ENCODE assay signal across 7 mouse cellular contexts in the genomic region with DNA sequence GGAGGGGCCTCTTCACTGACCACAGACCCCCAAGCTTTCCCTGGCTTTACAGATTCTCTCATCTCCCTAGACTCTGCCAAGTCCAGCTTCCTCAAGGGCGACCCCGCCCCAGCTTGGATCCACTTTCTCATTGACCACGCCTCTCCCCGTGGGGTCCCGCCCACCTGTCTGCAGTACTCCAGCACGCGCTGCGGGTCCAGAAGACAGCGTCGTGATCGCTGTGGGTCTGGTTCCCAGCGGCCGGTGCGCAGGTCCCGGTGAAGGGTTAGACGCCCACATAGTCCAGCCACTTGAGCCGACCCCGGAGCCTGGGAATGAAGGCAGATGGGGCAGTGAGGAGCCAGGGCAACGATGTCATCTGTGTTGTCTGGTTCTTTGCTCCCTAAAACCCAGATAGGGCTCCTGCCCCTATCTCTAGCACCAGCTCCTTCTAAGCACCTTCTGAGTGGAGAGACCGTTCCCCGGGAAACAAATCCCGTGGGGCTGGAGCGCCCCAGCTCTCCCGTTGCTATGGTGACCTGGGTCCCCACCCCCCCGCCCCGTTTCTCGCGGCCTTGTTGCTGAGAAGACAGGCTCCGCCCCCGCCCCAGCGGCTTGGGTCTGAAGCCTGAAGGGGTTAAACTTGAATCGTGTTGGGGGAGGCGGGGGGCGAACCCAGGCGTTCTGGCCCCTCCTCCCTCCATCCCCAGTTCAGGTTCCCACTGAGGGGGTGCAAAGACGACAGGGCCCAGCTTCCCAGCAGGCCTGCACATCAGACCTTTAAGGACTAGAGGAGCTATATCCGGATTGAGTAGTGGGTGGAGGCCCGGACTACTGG. TPM values are rescaled to one million over a fixed set of nuclear protein-coding genes. Genes with fewer than 3 reads are reported as not detected.
A peak's percentile ranks its signal among the peaks of the same experiment; 100 is the strongest.
DNase-seq lines count a peak whose midpoint lies in the region; ATAC-seq and TF ChIP-seq lines count a peak whose summit lies in the region.

No protein-coding gene starts in this region.

- TF ChIP-seq POLR2A in limb, embryonic 14.5 days (IDR thresholded peaks at IDR 0.05; ENCODE audit: borderline replicate concordance, extremely low read depth, insufficient read depth, insufficient read length) = no peak

- peak overlapping the region; percentile 85 for H3K4me3 ChIP-seq in E14TG2a.4 (replicated peaks; ENCODE audit: low read length)
- H3K4me3 ChIP-seq in embryonic facial prominence, embryonic 15.5 days (replicated peaks) = peak overlapping the region; percentile 69
- H3K4me3 ChIP-seq in hindbrain, postnatal 0 days (ENCODE audit: low read length) = peak overlapping the region; percentile 78
- peak overlapping the region; percentile 67 for H3K4me3 ChIP-seq in limb, embryonic 14.5 days (replicated peaks; ENCODE audit: low read length)
- H3K4me3 ChIP-seq in neural tube, embryonic 13.5 days = peak overlapping the region; percentile 86

- under 1% methylated on average over 38 of the region's 38 CpGs for WGBS in embryonic facial prominence, embryonic 15.5 days
- WGBS in hindbrain, postnatal 0 days = under 1% methylated on average over 36 of the region's 38 CpGs
- WGBS in limb, embryonic 14.5 days = 2% methylated on average over 38 of the region's 38 CpGs
- under 1% methylated on average over 38 of the region's 38 CpGs for WGBS in neural tube, embryonic 13.5 days

- peaks cover 59% of the 10 kb centered on the region for H3K4me1 ChIP-seq in E14TG2a.4 (replicated peaks; ENCODE audit: low read depth, low read length)
- peaks cover 16% of the 10 kb centered on the region for H3K4me1 ChIP-seq in embryonic facial prominence, embryonic 15.5 days
- H3K4me1 ChIP-seq in hindbrain, postnatal 0 days (ENCODE audit: insufficient read depth, low read length) = no peaks in the 10 kb centered on the region
- H3K4me1 ChIP-seq in limb, embryonic 14.5 days (ENCODE audit: control insufficient read depth, insufficient read depth, low read length) = peaks cover 7% of the 10 kb centered on the region; the same call in 1 of the 2 replicates
- peaks cover 44% of the 10 kb centered on the region for H3K4me1 ChIP-seq in neural tube, embryonic 13.5 days (replicated peaks)

- TF ChIP-seq CTCF in E14TG2a.4 (conservative IDR thresholded peaks at IDR 0.05; ENCODE audit: low read length) = no peak
- TF ChIP-seq CTCF in hindbrain, postnatal 0 days (IDR thresholded peaks at IDR 0.05; ENCODE audit: low read depth) = no peak

- ATAC-seq in embryonic facial prominence, embryonic 15.5 days (ENCODE audit: insufficient number of reproducible peaks, low FRiP score, low TSS enrichment, low read depth) = 0 out of 2 replicates have a peak, but pooled peaks have one; percentile 20
- ATAC-seq in hindbrain, postnatal 0 days = peak; percentile 72
- peak; percentile 42; the same call in 1 of the 2 replicates for ATAC-seq in limb, embryonic 14.5 days (ENCODE audit: low FRiP score, low read depth)
- ATAC-seq in neural tube, embryonic 13.5 days (ENCODE audit: low read depth) = peak; percentile 56

- H3K27me3 ChIP-seq in E14TG2a.4 (ENCODE audit: insufficient read depth, low read length) = no peaks in the 10 kb centered on the region
- no peaks in the 10 kb centered on the region for H3K27me3 ChIP-seq in embryonic facial prominence, embryonic 15.5 days
- H3K27me3 ChIP-seq in hindbrain, postnatal 0 days (ENCODE audit: insufficient read depth, low read length) = no peaks in the 10 kb centered on the region
- H3K27me3 ChIP-seq in limb, embryonic 14.5 days (ENCODE audit: control insufficient read depth, insufficient read depth, low read length) = no peaks in the 10 kb centered on the region
- no peaks in the 10 kb centered on the region for H3K27me3 ChIP-seq in neural tube, embryonic 13.5 days

- H3K9me3 ChIP-seq in E14TG2a.4 (ENCODE audit: low read length) = peaks cover 28% of the 10 kb centered on the region
- no peaks in the 10 kb centered on the region for H3K9me3 ChIP-seq in embryonic facial prominence, embryonic 15.5 days (replicated peaks)
- no peaks in the 10 kb centered on the region for H3K9me3 ChIP-seq in hindbrain, postnatal 0 days (ENCODE audit: low read length)
- H3K9me3 ChIP-seq in limb, embryonic 14.5 days (ENCODE audit: control insufficient read depth, low read length) = no peaks in the 10 kb centered on the region
- H3K9me3 ChIP-seq in neural tube, embryonic 13.5 days = no peaks in the 10 kb centered on the region

- peak; percentile 28 for DNase-seq in T-cell, adult 2 months (ENCODE audit: low spot score)
- DNase-seq in hindbrain, postnatal 0 days (ENCODE audit: low spot score) = peak; percentile 93
- DNase-seq in limb, embryonic 14.5 days (ENCODE audit: low spot score) = peak; percentile 35
- no peak for DNase-seq in Muller cell, postnatal 12 days (ENCODE audit: inconsistent ontology term)

- H3K27ac ChIP-seq in embryonic facial prominence, embryonic 15.5 days (replicated peaks) = no peak overlapping the region; the same call in 1 of the 2 replicates
- H3K27ac ChIP-seq in hindbrain, postnatal 0 days = peak overlapping the region; percentile 97
- 0 out of 2 replicates have a peak overlapping the region, but pooled peaks have one; percentile 48 for H3K27ac ChIP-seq in limb, embryonic 14.5 days (replicated peaks; ENCODE audit: low read depth, low read length)
- peak overlapping the region; percentile 98 for H3K27ac ChIP-seq in neural tube, embryonic 13.5 days (replicated peaks)

- H3K4me2 ChIP-seq in embryonic facial prominence, embryonic 15.5 days (replicated peaks) = peak overlapping the region; percentile 87
- H3K4me2 ChIP-seq in hindbrain, postnatal 0 days (ENCODE audit: low read depth, low read length) = peak overlapping the region; percentile 78
- peak overlapping the region; percentile 79 for H3K4me2 ChIP-seq in limb, embryonic 14.5 days (replicated peaks; ENCODE audit: low read depth, low read length, severe bottlenecking)
- peak overlapping the region; percentile 86 for H3K4me2 ChIP-seq in neural tube, embryonic 13.5 days

- peaks cover 59% of the 10 kb centered on the region for H3K36me3 ChIP-seq in E14TG2a.4 (ENCODE audit: insufficient read depth, low read length)
- peaks cover 19% of the 10 kb centered on the region; the same call in 1 of the 2 replicates for H3K36me3 ChIP-seq in embryonic facial prominence, embryonic 15.5 days
- H3K36me3 ChIP-seq in hindbrain, postnatal 0 days (ENCODE audit: insufficient read depth, low read length) = peaks cover 32% of the 10 kb centered on the region; the same call in 1 of the 2 replicates
- peaks cover 5% of the 10 kb centered on the region for H3K36me3 ChIP-seq in limb, embryonic 14.5 days (ENCODE audit: control insufficient read depth, insufficient read depth, low read length)
- peaks cover 39% of the 10 kb centered on the region for H3K36me3 ChIP-seq in neural tube, embryonic 13.5 days

- peak overlapping the region; percentile 44 for H3K9ac ChIP-seq in embryonic facial prominence, embryonic 15.5 days
- peak overlapping the region; percentile 95 for H3K9ac ChIP-seq in hindbrain, postnatal 0 days (replicated peaks; ENCODE audit: low read length)
- H3K9ac ChIP-seq in limb, embryonic 14.5 days (ENCODE audit: low read depth, low read length, severe bottlenecking) = peak overlapping the region; percentile 65
- peak overlapping the region; percentile 98 for H3K9ac ChIP-seq in neural tube, embryonic 13.5 days

RNA-seq across cellular contexts. Expression of a gene that starts 1.0 kb away (rescaled TPM):
- 52.0 and 61.3 TPM in 2 replicates for polyA plus RNA-seq in embryonic facial prominence, embryonic 15.5 days (2015; fragmentation: Nextera tagmentation; extraction: Ambion mirVana)
- total RNA-seq in hindbrain, postnatal 0 days (2014; rRNA removed) = 840 and 852 TPM in 2 replicates
- 617 and 682 TPM in 2 replicates for polyA plus RNA-seq in hindbrain, postnatal 0 days (2015; fragmentation: Nextera tagmentation; extraction: Ambion mirVana)
- polyA plus RNA-seq in limb, embryonic 14.5 days (2012; rRNA removed) = 41.9 and 55.5 TPM in 2 replicates
- polyA plus RNA-seq in limb, embryonic 14.5 days (2014; fragmentation: Nextera tagmentation; extraction: Ambion mirVana) = 31.4 and 37.4 TPM in 2 replicates
- polyA plus RNA-seq in neural tube, embryonic 13.5 days (2015; fragmentation: Nextera tagmentation; extraction: Ambion mirVana) = 528 and 571 TPM in 2 replicates

RNA-seq across cellular contexts. Expression of a gene that starts 13.1 kb away (rescaled TPM):
- polyA plus RNA-seq in embryonic facial prominence, embryonic 15.5 days (2015; fragmentation: Nextera tagmentation; extraction: Ambion mirVana) = 1.1 and 1.3 TPM in 2 replicates
- 10.7 and 14.7 TPM in 2 replicates for total RNA-seq in hindbrain, postnatal 0 days (2014; rRNA removed)
- 4.4 and 5.8 TPM in 2 replicates for polyA plus RNA-seq in hindbrain, postnatal 0 days (2015; fragmentation: Nextera tagmentation; extraction: Ambion mirVana)
- polyA plus RNA-seq in limb, embryonic 14.5 days (2012; rRNA removed) = 0.06 and 0.13 TPM in 2 replicates
- 0.07 TPM in 1 of 2 replicates, not detected in the other for polyA plus RNA-seq in limb, embryonic 14.5 days (2014; fragmentation: Nextera tagmentation; extraction: Ambion mirVana)
- polyA plus RNA-seq in neural tube, embryonic 13.5 days (2015; fragmentation: Nextera tagmentation; extraction: Ambion mirVana) = 3.3 and 3.9 TPM in 2 replicates

RNA-seq across cellular contexts. Expression of a gene that starts 13.8 kb away (rescaled TPM):
- 0.17 TPM in 2 replicates for polyA plus RNA-seq in embryonic facial prominence, embryonic 15.5 days (2015; fragmentation: Nextera tagmentation; extraction: Ambion mirVana)
- total RNA-seq in hindbrain, postnatal 0 days (2014; rRNA removed) = 2.3 and 2.4 TPM in 2 replicates
- 0.50 and 1.0 TPM in 2 replicates for polyA plus RNA-seq in hindbrain, postnatal 0 days (2015; fragmentation: Nextera tagmentation; extraction: Ambion mirVana)
- 0.03 and 0.06 TPM in 2 replicates for polyA plus RNA-seq in limb, embryonic 14.5 days (2012; rRNA removed)
- polyA plus RNA-seq in limb, embryonic 14.5 days (2014; fragmentation: Nextera tagmentation; extraction: Ambion mirVana) = 0.14 and 0.23 TPM in 2 replicates
- polyA plus RNA-seq in neural tube, embryonic 13.5 days (2015; fragmentation: Nextera tagmentation; extraction: Ambion mirVana) = 0.77 and 1.0 TPM in 2 replicates

RNA-seq across cellular contexts. Expression of a gene that starts 22.8 kb away (rescaled TPM):
- polyA plus RNA-seq in embryonic facial prominence, embryonic 15.5 days (2015; fragmentation: Nextera tagmentation; extraction: Ambion mirVana) = 1.7 and 1.8 TPM in 2 replicates
- total RNA-seq in hindbrain, postnatal 0 days (2014; rRNA removed) = 1.9 and 3.7 TPM in 2 replicates
- polyA plus RNA-seq in hindbrain, postnatal 0 days (2015; fragmentation: Nextera tagmentation; extraction: Ambion mirVana) = 2.1 TPM in 2 replicates
- 3.0 and 3.5 TPM in 2 replicates for polyA plus RNA-seq in limb, embryonic 14.5 days (2012; rRNA removed)
- polyA plus RNA-seq in limb, embryonic 14.5 days (2014; fragmentation: Nextera tagmentation; extraction: Ambion mirVana) = 1.7 and 2.2 TPM in 2 replicates
- polyA plus RNA-seq in neural tube, embryonic 13.5 days (2015; fragmentation: Nextera tagmentation; extraction: Ambion mirVana) = 1.9 and 2.8 TPM in 2 replicates

RNA-seq across cellular contexts. Expression of a gene that starts 24.7 kb away (rescaled TPM):
- polyA plus RNA-seq in embryonic facial prominence, embryonic 15.5 days (2015; fragmentation: Nextera tagmentation; extraction: Ambion mirVana) = 2.2 and 2.4 TPM in 2 replicates
- not detected in 2 replicates for total RNA-seq in hindbrain, postnatal 0 days (2014; rRNA removed)
- 0.84 and 1.0 TPM in 2 replicates for polyA plus RNA-seq in hindbrain, postnatal 0 days (2015; fragmentation: Nextera tagmentation; extraction: Ambion mirVana)
- 1.9 and 2.2 TPM in 2 replicates for polyA plus RNA-seq in limb, embryonic 14.5 days (2012; rRNA removed)
- polyA plus RNA-seq in limb, embryonic 14.5 days (2014; fragmentation: Nextera tagmentation; extraction: Ambion mirVana) = 0.70 and 3.0 TPM in 2 replicates
- polyA plus RNA-seq in neural tube, embryonic 13.5 days (2015; fragmentation: Nextera tagmentation; extraction: Ambion mirVana) = 1.0 TPM in 1 of 2 replicates, not detected in the other

Comparison
In these comparisons a context has a peak if more than half of its experiments do, and no peak if none do; other contexts are left out.
1. ATAC-seq: peak in every context shown above with its lines; median percentile 72 in hindbrain, postnatal 0 days; 56 in neural tube, embryonic 13.5 days; 42 in limb, embryonic 14.5 days; 20 in embryonic facial prominence, embryonic 15.5 days.
2. H3K9ac ChIP-seq: peak in every context shown above with its lines; median percentile 98 in neural tube, embryonic 13.5 days; 95 in hindbrain, postnatal 0 days; 65 in limb, embryonic 14.5 days; 44 in embryonic facial prominence, embryonic 15.5 days.